Mouse (Mus musculus) left cerebral cortex, postnatal 36 days (tissue): ENCODE results near the gene Thbs3. TPM values are rescaled to one million over a fixed set of nuclear protein-coding genes. Genes with fewer than 3 reads are reported as not detected.
"Not testable (repeated sequence)": the region's sequence is repeated elsewhere in the genome, so short reads cannot be mapped to it uniquely, and the experiment has no call there.

Source experiments
- DNase-seq, 2 experiments: peaks; one replicate each; pipeline ENCODE4 v3.0.0; 2021 to 2022; ENCODE audit warnings: low spot score in 2 of 2, mixed read lengths in 1 of 2
- intact Hi-C: fragments of 180-260 bp; cut with DNase I; formaldehyde crosslinking; loops from one replicate; pipeline ENCODE4 v1.15.1; 2025
- total RNA-seq, 2 experiments: library from RNA; stranded (reverse); gene quantifications; 2 replicates each; pipeline ENCODE4 v1.2.3; 2021

Gene Thbs3
- total RNA-seq, 2 experiments from 2014 or later, result 21.0 to 21.3 TPM

DNA sequence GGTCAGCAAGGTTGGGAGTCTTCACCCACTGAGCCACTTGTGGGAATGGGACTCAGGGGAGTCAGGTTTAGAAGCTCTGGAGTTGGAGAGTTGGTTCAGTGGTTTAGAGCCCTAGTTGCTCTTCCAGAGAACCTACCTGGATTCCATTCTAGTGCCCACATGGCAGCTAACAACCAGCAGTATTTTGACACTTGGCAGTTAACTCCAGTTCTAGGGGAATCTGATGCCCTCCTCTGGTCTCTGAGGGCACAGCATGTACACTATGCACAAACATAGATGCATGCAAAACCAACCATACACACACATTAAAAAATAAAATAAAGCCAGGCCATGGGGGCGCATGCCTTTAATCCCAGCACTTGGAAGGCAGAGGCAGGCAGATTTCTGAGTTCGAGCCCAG, 21.1 kb upstream of the Thbs3 start:
- intact Hi-C loops, result no loop called here
- DNase-seq, result no peak

GRCm38 (mm10) chr3:89195979-89196877, 18.8 kb upstream of the Thbs3 start:
- DNase-seq, result peak; percentile 83
- intact Hi-C loops, result loop anchor here (5.0 kb wide), 1 partner anchor 46 kb away; no protein-coding TSS in a partner anchor

DNA sequence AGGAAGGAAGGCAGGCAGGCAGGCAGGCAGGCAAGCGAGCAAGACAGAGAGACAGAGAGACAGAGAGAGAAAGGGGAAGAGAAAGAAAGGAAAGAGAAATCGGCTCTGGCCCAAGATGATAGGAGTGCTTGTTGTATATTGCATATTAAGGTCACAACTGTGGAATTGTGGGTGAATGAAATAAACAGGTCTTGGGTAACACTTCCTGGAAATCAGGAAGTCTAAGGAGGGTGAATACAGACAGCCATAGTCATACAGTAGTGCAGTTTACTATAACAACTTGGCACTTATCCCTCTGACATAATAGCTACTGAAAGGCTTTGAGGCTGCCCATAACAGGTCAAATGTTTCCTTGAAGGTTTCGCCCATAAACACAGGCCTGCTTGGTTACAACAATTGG, 15.1 kb upstream of the Thbs3 start:
- intact Hi-C loops, result loop anchor here (5.0 kb wide), 1 partner anchor 42 kb away; no protein-coding TSS in a partner anchor
- DNase-seq, result no peak

DNA sequence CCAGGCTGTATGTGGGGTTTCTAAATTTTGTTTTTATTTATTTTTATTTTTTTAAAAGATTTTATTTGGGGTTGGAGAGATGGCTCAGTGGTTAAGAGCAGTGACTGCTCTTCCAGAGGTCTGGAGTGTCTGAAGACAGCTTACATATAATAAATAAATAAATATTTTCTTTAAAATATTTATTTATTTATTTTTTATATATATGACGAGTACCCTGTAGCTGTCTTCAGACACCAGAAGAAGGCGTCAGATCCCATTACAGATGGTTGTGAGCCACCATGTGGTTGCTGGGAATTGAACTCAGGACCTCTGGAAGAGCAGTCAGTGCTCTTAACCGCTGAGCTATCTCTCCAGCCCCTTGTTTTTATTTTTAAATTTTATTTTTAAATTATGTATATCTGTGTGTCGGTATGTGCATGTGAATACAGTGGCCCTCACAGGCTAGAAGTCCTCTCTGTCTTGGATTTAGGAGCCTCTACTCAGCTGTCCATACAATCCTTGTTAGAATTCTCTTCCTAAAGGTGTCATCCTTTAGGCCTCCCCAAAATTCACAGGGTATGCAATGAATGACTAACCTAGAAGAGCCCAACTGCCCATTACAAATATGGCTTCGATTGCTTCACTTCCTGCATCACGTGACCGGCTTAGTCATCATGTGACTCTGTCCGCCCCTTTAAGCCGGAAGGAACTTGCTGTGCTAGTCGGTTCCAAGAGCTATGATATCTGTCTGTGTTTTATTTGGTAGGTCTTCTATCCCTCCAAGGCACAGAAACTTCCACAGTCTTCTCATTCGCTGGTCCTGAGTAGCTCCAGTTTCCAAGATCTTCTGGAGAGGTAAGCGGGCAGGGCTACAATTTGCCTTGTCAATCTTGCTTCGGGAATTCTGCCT, 12.5 kb upstream of the Thbs3 start, which contains the start of gene Gba:
Gba (plus strand) TSS at position 676 of the 889 bp plus-strand sequence.
- intact Hi-C loops, result no loop called here
- DNase-seq, result peak; percentile 78 to 84

- intact Hi-C loops, result no loop called here
- DNase-seq, result no peak
Measured at GRCm38 (mm10) chr3:89203142-89203514, 11.9 kb upstream of the Thbs3 start.

GRCm38 (mm10) chr3:89206079-89206478, 8.9 kb upstream of the Thbs3 start:
- DNase-seq, result no peak
- intact Hi-C loops, result no loop called here

GRCm38 (mm10) chr3:89206695-89207094, 8.3 kb upstream of the Thbs3 start:
- DNase-seq, result no peak
- intact Hi-C loops, result no loop called here

GRCm38 (mm10) chr3:89208075-89208657, 6.8 kb upstream of the Thbs3 start:
- intact Hi-C loops, result no loop called here
- DNase-seq, result no peak

GRCm38 (mm10) chr3:89208736-89209135, 6.2 kb upstream of the Thbs3 start:
- intact Hi-C loops, result no loop called here
- DNase-seq, result no peak

GRCm38 (mm10) chr3:89209731-89210130, 5.2 kb upstream of the Thbs3 start:
- intact Hi-C loops, result loop anchor here (5.0 kb wide), 1 partner anchor 117 kb away; the partner anchor contains the start of gene Rusc1
- DNase-seq, result no peak

- no peak for DNase-seq
- intact Hi-C loops, result loop anchor here (5.0 kb wide), 1 partner anchor 118 kb away; the partner anchor contains the start of gene Rusc1
Measured at GRCm38 (mm10) chr3:89210162-89210561, 4.8 kb upstream of the Thbs3 start.

DNA sequence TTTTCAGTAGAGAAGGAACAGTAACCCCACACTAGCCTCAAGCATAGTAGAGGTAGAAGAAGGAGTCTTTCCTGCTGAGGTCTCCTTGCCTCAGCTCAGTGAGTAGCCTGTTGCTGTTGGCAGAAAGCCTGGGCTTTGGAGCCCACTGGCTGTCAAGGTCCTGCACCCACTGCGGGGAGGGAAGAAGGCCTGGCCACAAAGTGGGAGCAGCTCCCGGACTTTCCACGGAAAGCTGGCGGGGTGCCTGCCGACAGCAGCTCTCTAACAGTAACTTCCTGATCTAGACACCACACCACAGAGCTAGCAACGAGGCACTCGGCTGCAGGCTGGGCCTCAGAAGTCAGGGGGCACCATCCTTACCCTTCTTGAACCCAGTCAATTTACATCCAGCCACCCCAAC, 4.2 kb upstream of the Thbs3 start:
- intact Hi-C loops, result loop anchor here (5.0 kb wide), 1 partner anchor 118 kb away; the partner anchor contains the start of gene Rusc1
- DNase-seq, result no peak

- intact Hi-C loops, result loop anchor here (5.0 kb wide), 1 partner anchor 122 kb away; the partner anchor contains the start of gene Rusc1
- DNase-seq, result peak; percentile 92 to 93
Measured at GRCm38 (mm10) chr3:89213803-89214530, 1.0 kb upstream of the Thbs3 start.

DNA sequence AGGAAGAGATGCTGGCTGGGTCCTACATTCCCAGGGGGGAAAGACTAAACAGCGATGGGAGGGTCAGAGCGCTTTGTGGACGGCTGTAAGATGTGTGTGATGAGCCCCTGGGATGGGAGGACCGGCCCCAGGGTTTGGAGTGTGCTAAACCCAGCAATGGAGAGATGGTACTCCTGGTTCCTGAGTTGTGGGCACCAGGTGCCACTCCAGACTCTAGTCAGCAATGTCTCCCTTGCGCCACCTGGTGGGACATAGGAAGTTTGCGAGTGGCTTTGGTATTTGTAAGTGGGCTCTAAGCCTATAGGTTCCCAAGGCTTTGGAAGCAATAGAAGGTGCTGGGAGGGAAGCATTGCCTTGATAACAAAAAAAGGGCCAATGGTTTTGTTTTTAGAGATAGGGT, 873 bp downstream of the Thbs3 start:
- intact Hi-C loops, result no loop called here
- DNase-seq, result peak; percentile 75 to 83

DNA sequence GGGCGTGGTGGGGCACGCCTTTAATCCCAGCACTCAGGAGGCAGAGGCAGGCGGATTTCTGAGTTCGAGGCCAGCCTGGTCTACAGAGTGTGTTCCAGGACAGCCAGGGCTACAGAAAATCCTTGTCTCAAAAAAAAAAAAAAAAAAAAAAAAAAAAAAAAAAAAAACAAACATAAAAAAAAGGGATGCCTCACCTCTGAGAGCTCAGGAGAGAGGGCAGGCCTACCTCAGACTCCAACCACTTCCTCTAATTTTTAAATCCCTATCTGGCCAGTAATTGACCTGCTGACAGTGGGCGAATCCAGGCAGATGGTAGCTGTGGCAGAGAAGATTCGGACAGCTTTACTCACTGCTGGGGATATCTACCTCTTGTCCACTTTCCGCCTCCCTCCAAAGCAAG, 1.4 kb downstream of the Thbs3 start:
- DNase-seq, intact Hi-C loops: not testable (repeated sequence)

GRCm38 (mm10) chr3:89218271-89218670, 3.3 kb downstream of the Thbs3 start:
- DNase-seq, result no peak
- intact Hi-C loops, result no loop called here

GRCm38 (mm10) chr3:89219546-89219945, 4.6 kb downstream of the Thbs3 start:
- no peak for DNase-seq
- intact Hi-C loops, result no loop called here

DNA sequence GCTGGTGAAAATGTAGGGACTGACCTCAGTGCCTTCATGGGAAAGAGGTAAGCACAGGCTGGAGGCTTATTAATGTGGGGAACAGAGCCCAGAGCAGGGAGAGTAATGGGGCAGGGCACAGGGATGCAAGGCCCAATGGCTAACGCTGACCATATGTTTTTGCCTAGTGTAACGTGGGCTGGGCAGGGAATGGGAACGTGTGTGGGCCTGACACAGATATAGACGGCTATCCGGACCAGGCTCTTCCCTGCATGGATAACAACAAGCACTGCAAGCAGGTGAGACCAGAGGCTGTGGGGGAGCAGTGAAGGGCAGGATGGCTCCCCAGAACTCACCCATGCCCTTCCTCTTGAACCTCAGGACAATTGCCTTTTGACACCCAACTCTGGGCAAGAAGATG, 6.2 kb downstream of the Thbs3 start:
- no peak for DNase-seq
- intact Hi-C loops, result no loop called here

DNA sequence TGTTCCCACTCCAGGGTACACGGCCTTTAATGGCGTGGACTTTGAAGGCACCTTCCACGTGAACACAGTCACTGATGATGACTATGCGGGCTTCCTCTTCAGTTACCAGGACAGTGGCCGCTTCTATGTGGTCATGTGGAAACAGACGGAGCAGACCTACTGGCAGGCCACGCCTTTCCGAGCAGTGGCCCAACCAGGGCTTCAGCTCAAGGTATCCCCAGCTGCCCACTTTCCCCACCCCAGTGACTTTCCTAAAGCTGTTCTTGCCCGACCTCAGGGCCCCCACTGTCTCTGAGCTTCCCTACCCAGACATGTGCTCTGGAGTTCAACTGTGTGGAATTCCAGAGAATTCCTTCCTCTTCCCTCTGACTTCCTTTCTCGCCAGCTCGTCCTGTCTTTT, 9.8 kb downstream of the Thbs3 start:
- DNase-seq, result no peak
- intact Hi-C loops, result no loop called here
